Mouse (Mus musculus) B cell, adult 2 months (primary cell): ENCODE measurements at regions not wholly inside any gene's neighbourhood (a gene's known extent, or its start where the extent isn't known, plus 50 kb on each side); places are given as distances from the start of the nearest gene placed in this dataset.

Experiments used
- DNase-seq, 2 experiments: peaks; one replicate each; pipeline ENCODE4 v3.0.0; 2022

GRCm38 (mm10) chr7:145034385-145034784 lies 94.7 kb upstream of the Ccnd1 start:
- no peak for DNase-seq

DNA sequence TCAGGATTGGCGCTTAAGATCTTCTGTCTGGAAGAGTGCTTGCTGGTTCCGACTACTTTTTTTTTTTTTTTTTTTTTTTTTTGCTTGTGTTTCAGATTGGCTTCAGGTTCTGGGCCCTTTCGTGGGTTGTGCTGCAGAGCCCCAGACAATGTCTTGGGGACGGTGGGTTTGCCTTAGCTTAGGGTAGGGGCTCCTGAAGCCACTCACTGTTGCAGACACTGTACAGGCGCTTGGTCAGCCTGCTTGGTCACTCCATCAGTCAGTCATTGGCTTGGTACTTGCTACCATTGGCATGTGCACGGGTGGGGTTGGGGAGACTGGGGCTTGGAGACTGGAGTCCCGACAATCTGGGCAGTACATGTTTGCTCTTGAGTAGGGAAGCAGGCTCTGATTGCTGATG lies 91.5 kb upstream of the Ccnd1 start:
- DNase-seq = no peak

DNA sequence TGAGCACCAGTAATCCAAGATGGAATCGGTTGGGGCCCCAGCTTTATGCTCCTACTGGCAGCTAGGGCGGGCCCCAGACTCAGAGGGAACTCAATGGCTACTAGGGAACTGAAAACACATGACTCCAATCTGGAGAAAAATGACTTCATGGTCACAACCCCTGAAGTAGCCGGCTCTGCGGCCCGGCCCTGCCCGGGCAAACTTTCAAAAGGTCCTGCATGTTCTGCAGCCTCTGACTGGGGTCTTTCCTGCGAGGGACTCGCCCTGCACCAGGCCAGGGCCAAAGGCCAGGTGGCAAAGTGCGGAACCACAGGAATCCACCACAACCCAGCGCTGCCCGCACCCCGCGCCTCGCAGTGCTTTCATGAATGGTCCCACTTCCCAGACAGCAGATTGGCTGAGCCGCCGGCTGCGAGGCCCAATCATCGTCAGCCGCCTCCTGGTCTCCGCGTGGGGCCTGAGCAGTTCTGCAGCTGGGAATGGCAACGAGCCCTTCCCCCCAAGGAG lies 91.0 kb upstream of the Ccnd1 start:
- DNase-seq = no peak

DNA sequence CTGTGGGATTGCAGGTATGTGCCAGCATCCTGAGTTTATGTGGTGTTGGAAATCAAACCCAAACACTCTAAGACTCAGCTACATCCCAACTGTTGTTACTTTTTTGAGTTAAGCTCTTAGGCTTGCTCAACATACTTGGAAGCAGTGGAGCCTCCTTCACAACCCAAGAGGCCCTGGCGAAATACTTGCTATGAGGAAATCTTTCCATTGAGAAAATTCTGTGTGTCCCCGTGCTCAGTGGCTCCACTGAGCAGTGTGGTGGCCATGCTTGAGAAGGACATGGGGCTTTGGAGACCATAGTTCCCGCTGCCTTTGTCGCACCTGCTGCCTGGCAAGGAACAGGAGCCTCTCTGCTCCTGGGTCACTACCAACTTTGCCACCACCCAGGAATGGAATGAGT lies 89.9 kb upstream of the Ccnd1 start:
- no peak for DNase-seq

DNA sequence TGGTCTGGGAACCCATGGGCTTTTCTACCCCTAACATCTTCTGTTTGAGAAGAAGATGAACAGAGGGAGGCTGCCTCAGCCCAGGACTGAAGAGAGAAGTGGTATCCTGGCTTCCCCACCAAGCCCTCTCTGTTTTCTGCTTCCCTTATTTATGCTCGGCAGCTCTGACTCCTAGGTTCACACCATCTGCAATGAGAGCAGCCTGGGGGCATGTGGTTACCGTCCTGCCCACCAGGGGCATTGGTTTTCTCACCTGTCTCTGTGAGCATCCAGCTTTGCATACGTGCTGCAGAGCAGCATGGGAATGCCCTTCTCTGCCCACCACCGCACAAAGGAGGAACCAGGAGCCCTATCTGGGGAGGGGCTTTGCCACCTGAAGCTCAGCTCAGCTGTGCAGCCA lies 89.4 kb upstream of the Ccnd1 start:
- DNase-seq = peak; percentile 7 to 31

GRCm38 (mm10) chr7:145027061-145027460 lies 87.3 kb upstream of the Ccnd1 start:
- DNase-seq = no peak

GRCm38 (mm10) chr7:145026014-145026285 lies 86.2 kb upstream of the Ccnd1 start:
- no peak for DNase-seq

GRCm38 (mm10) chr7:145025186-145026013 lies 85.7 kb upstream of the Ccnd1 start:
- no peak for DNase-seq

GRCm38 (mm10) chr7:145024651-145025050 lies 84.9 kb upstream of the Ccnd1 start:
- no peak for DNase-seq

DNA sequence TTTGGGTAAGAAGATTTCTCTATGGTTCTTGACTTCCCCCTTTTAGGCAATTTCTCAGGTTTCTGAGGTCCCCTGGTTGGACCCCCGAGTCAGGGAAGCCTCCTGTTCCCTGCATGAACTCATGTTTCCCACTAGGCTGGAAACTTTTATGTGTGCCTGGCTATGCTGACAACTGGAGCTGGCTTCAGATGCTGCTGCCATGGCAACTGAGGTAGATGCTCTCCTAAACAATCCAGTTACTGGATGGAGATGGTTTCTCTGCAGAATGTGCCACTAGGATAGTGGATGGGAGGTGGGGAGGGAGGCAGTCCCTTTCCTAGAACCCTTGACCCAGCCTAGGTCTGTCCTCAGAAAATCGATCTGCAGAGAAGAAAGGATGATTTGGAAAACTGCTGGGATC lies 79.4 kb upstream of the Ccnd1 start:
- DNase-seq = no peak

DNA sequence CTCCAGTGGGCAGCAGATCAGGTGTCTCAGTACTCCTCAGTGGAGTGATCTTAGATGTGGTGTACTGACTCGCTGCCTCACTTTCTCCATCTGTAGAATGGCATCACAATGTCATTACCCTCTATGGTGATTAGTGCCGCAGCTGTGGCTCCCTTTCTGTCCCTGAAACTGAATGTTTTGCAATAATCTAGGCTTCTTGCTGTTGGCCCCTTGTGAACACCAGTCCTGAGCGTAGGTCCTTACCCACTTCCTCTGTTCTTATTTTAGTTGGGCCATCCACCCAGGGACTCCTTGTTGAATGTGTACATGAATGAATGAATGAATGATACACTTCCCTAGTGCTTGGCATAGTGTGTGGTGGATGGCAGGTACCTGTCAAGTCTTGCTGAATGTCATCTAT lies 78.4 kb upstream of the Ccnd1 start:
- no peak for DNase-seq

GRCm38 (mm10) chr7:145015463-145016085 lies 75.8 kb upstream of the Ccnd1 start:
- DNase-seq = no peak

GRCm38 (mm10) chr7:145010757-145011156 lies 71.0 kb upstream of the Ccnd1 start:
- DNase-seq = no peak

DNA sequence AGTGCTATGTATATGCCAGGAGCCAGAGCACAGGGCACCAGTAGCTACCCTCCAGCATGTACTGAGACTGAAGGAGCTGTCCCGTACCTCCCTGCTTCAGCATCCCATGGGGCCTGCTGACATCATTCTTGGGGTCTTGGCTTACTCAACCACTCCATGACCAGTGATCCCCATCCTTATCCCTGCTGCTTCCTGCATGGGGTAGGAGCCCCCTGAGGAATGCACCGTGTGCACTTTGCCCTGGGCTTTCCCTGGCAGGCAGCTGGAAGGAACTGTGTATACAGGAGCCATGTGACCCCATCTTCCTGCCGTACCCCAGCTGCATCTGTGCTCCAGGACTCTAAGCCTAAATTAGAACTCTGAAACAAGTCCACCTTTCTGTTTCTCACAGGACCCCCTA lies 70.3 kb upstream of the Ccnd1 start:
- no peak for DNase-seq

DNA sequence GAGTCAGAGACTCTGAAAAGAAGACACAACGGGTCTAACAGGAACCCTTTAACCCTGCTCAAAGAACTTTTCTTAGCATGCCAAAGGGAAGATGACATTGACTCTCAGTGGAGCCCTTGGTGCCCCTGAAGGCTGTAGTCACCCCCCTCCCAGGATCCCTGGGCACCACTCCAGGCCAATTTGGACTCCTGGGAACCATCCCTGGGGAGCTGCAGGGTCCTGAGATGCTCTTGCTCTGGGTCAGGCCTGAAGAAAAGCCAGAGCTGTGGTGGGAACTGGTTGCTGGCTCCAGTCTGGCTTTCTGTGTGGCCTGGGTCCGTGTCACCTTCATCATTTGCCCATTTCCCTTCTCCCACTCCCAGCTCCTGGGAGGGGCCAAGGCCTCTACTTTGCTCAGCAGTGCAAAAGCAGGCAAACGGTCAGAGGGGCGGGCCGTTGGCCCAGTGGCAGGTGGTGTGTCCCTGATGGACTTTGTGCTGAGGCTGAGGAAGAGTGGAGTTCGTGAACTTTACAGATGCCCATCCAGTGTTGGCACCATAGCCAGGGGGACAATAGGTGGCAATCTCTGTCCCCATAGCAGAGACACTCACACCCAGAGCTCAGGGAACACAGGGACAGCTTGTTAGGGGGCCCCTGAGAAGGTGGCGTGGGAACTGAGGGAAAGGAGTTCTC lies 69.1 kb upstream of the Ccnd1 start:
- DNase-seq = no peak

DNA sequence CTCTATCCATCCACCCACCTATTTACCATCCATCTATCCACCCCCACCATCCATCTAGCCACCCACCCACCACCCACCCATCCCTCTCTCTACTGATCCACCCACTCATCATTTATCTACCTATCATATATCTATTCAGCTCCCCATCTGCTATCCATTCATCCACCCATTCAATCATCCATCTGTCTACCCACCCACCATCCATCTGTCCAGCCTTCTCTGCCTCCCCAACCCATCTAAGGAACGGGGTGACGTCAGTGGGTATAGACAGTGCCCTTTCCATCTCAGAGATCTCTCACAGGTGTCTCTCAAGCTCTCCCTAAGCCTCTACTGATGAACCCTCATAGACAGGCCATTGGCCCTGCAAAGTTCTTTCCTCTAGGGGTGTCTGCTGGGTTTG lies 67.5 kb upstream of the Ccnd1 start:
- DNase-seq = no peak

- no peak for DNase-seq
These were observed 61.9 kb upstream of the Ccnd1 start for GRCm38 (mm10) chr7:145001503-145002084.

DNA sequence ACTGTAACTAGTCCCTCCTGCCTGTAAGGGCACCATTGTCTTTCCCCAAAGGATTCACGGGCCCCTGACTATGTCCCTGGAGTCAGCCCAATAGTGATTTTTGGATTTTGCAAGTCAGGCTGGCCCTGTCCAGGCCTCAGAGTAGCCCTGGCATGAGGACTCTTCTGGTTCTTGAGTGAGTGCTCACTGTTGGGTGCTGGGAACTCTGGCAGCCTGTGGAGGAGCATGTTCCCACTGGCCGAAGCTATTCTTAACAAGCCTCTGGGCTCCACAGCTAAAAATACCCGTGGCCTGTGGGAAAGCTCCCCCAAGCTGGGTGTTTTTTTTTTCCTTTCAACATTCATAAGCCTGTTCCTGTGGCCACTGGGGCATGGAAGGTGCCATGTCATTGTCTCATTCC lies 60.0 kb upstream of the Ccnd1 start:
- DNase-seq = no peak

GRCm38 (mm10) chr7:144996847-144997246 lies 57.1 kb upstream of the Ccnd1 start:
- DNase-seq = no peak

GRCm38 (mm10) chr7:144994229-144994628 lies 54.5 kb upstream of the Ccnd1 start:
- DNase-seq = no peak

DNA sequence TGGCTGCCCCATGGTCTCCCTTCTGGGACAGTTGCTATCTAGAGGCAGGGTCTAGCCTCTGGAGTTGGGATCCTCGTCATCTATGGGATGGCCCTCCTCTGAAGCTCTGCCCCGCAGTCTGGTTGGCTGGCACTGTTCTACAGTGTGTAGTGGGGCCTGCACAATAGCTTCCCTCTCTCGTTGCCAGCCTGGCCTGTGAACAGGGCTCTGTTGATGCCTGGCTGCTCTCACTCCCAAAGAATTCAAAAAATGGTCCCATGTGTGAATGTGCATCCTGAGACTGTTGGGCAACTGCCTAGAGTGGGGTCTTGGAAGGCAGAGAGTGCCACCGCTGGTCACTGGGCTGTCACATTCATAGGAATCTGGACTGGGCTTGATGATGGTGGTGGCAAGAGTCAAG lies 53.8 kb upstream of the Ccnd1 start:
- no peak for DNase-seq

DNA sequence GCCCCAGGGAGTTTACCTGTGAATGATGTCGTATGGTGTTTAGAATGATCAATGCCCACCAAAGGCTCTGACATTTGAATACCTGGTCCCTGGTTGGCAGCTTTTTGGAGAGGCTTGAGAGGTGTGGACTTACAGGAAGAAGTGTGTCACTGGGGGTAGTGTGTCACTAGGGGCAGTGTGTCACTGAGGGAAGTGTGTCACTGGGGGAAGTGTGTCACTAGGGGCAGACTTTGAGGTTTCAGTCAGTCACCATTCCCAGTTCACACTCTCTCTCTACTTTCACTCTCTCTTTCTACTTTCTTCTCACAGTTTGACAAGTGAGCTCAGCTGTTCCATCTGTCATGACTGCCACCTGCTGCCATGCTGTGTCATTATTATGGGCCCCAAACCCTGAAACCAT lies 52.0 kb upstream of the Ccnd1 start:
- DNase-seq = no peak
